Mouse (Mus musculus) embryo, embryonic 11.5 days (tissue): ENCODE measurements around the gene Defa25.
"Not testable (repeated sequence)": the region's sequence is repeated elsewhere in the genome, so short reads cannot be mapped to it uniquely, and the experiment has no call there.

Source experiments
- DNase-seq: peaks from one replicate; pipeline ENCODE4 v3.0.0-alpha.2; 2012; ENCODE audit warnings: low read depth, low spot score

Defa25 gene

GRCm38 (mm10) chr8:21084142-21084541 lies at the start of gene Defa25:
Defa25 (plus strand) TSS chr8:21084442.
- not testable (repeated sequence) for DNase-seq

- DNase-seq = not testable (repeated sequence)
Observed at GRCm38 (mm10) chr8:21054747-21055146, 29.5 kb upstream of the Defa25 start, which contains the start of gene Defa23. Defa23 (plus strand) TSS chr8:21055047.

- DNase-seq = not testable (repeated sequence)
Observed at GRCm38 (mm10) chr8:21064738-21065137, 19.5 kb upstream of the Defa25 start, which contains the start of gene Defa35. Defa35 (plus strand) TSS chr8:21065038.

- DNase-seq = peak; percentile 48
Observed at GRCm38 (mm10) chr8:21093106-21093505, 8.9 kb downstream of the Defa25 start.

DNA sequence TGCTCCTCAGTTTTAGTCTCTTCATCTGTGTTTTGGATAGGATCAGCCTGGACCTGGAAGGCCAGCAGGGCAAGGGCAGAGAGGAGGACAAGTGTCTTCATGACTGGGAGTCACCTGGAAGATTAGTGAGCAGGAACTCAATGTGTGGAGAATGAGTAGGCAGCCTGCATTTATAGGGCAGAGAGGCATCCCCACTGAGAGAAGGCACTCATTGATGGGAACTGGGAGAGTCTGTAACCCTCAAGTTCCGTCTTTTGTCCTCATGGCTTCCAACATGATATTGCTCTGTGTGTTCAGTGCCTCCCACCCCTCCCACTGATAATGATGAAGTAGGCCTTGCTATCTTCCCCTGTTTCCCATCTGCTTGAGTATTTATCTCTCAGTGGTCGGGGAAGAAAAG lies 11.7 kb downstream of the Defa25 start, which contains the start of gene Gm14851:
Gene Gm14851, minus strand, starts transcription at position 101 of the 400 bp plus-strand sequence.
- DNase-seq = not testable (repeated sequence)

DNA sequence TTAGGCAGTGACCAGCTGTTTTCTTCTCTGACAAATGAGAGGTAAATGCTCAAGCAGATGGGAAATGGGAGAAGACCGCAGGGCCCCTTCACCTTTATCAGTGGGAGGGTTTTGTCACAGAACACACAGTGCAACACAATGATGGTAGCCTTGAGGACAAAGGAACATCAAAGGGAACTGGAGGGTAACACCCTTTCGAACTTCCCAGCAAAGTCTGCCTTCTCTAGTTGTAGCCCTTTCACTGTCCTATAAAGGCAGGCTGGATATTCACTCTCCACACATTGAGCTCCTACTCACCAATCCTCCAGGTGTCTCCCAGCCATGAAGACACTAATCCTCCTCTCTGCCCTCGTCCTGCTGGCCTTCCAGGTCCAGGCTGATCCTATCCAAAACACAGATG lies 50.1 kb downstream of the Defa25 start, which contains the start of gene Defa30:
Gene Defa30, plus strand, starts transcription at position 301 of the 400 bp plus-strand sequence.
- not testable (repeated sequence) for DNase-seq
